Mouse (Mus musculus) kidney, postnatal 0 days (tissue): ENCODE data around the gene Slc13a2. TPM values are rescaled to one million over a fixed set of nuclear protein-coding genes. Genes with fewer than 3 reads are reported as not detected.

Source experiments
- ATAC-seq: fragments of 200-750 bp; cut with Nextera tagmentation; replicated peaks from 2 replicates; pipeline ENCODE4 v1.8.0; 2017; ENCODE audit warnings: low read depth, moderate number of reproducible peaks, moderate TSS enrichment, moderate library complexity; ENCODE audit not compliant: low FRiP score
- DNase-seq: peaks from one replicate; pipeline ENCODE4 v3.0.0-alpha.2; 2016; ENCODE audit warnings: low spot score
- H3K27ac ChIP-seq: fragments of 300-500 bp; sonication (generic); 2 replicates; pipeline ENCODE4 v1.5.1; 2014; ENCODE audit warnings: mild to moderate bottlenecking
- H3K27me3 ChIP-seq: fragments of 300-500 bp; sonication (generic); 2 replicates; pipeline ENCODE4 v1.6.1; 2014; ENCODE audit warnings: low read length, mixed read lengths; ENCODE audit not compliant: insufficient read depth
- H3K36me3 ChIP-seq: fragments of 300-500 bp; sonication (generic); 2 replicates; pipeline ENCODE4 v1.6.1; 2014; ENCODE audit warnings: low read length, mixed read lengths; ENCODE audit not compliant: insufficient read depth
- H3K4me1 ChIP-seq: fragments of 300-500 bp; sonication (generic); replicated peaks from 2 replicates; pipeline ENCODE4 v1.6.1; 2014; ENCODE audit warnings: antibody characterized with exemption, low read length, mixed read lengths; ENCODE audit not compliant: insufficient read depth
- H3K4me2 ChIP-seq: fragments of 300-500 bp; sonication (generic); 2 replicates; pipeline ENCODE4 v1.6.1; 2014; ENCODE audit warnings: mild to moderate bottlenecking, low read length, moderate library complexity, mixed read lengths
- H3K4me3 ChIP-seq: fragments of 300-500 bp; sonication (generic); replicated peaks from 2 replicates; pipeline ENCODE4 v1.5.1; 2014; ENCODE audit warnings: low read depth, low read length
- H3K9ac ChIP-seq: fragments of 300-500 bp; sonication (generic); 2 replicates; pipeline ENCODE4 v1.6.1; 2014; ENCODE audit warnings: low read depth, low read length
- H3K9me3 ChIP-seq: fragments of 300-500 bp; sonication (generic); replicated peaks from 2 replicates; pipeline ENCODE4 v1.6.1; 2016; ENCODE audit warnings: low read length, inconsistent platforms, mixed read lengths
- CTCF ChIP-seq: IDR thresholded peaks from 2 replicates; pipeline ENCODE4 v1.5.1; 2016; ENCODE audit warnings: antibody characterized with exemption, low read depth, mild to moderate bottlenecking, moderate library complexity
- WGBS: fragments of 180-500 bp; shearing (Covaris S2); extraction: QIAGEN DNeasy Blood & Tissue Kit; methylation state at CpG from one replicate; pipeline ENCODE4 v1.1.7; 2014; 5-methylcytosine and 5-hydroxymethylcytosine counted together
- polyA plus RNA-seq: library from polyadenylated mRNA; unstranded; fragments of >200 nt; fragmentation: Nextera tagmentation; extraction: Ambion mirVana; gene quantifications from 2 replicates; pipeline ENCODE4 v1.2.1, GENCODE M21; 2015

Gene Slc13a2
- polyA plus RNA-seq, 1 experiment from 2014 or later, result 6.6 TPM

DNA sequence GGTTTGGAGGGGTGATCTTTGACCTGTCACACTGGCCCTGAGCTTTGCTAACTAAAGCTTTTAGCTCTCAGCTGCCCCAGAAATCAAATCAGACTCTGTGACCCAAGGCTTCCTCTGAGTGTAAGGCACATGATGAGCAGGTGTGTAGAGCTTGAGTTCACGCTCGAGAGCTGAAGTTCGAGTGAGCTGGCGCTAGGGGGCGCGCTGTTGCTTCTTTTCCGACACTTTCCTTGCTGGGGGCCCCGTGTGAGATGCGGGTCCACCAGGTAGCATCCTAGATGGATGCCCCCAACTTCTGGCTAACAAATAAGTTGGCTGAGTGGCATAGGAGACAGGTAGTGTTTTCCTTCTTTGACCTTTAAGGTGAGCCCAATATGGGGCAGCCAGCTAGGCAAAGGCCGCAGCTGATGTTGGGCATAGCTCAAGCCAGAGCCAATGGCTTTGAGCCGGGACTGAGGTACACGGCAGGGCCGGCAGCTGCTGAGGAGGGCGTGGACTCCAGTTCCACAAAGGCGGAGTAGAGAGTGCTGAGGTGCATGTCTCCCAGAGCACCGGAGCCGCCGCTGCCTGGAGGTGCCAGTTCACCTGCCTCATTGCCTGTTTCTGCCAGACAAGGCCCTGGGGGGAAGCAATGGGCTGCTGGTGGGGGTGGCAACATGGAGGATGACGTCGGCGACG lies 63.5 kb downstream of the Slc13a2 start:
- Histone ChIP-seq H3K27me3 (no peaks in the 10 kb centered on the region), H3K4me3 (no peak overlapping the region), H3K36me3 (no peaks in the 10 kb centered on the region), H3K4me2 (no peak overlapping the region), H3K9ac (no peak overlapping the region), H3K9me3 (no peaks in the 10 kb centered on the region), H3K27ac (no peak overlapping the region), H3K4me1 (0 out of 2 replicates have a peak, but pooled peaks cover 5% of the 10 kb centered on the region)
- 19% methylated on average over 22 of the region's 22 CpGs for WGBS
- peak; percentile 69 for TF ChIP-seq CTCF
- ATAC-seq (no peak), DNase-seq (peak; percentile 42)

DNA sequence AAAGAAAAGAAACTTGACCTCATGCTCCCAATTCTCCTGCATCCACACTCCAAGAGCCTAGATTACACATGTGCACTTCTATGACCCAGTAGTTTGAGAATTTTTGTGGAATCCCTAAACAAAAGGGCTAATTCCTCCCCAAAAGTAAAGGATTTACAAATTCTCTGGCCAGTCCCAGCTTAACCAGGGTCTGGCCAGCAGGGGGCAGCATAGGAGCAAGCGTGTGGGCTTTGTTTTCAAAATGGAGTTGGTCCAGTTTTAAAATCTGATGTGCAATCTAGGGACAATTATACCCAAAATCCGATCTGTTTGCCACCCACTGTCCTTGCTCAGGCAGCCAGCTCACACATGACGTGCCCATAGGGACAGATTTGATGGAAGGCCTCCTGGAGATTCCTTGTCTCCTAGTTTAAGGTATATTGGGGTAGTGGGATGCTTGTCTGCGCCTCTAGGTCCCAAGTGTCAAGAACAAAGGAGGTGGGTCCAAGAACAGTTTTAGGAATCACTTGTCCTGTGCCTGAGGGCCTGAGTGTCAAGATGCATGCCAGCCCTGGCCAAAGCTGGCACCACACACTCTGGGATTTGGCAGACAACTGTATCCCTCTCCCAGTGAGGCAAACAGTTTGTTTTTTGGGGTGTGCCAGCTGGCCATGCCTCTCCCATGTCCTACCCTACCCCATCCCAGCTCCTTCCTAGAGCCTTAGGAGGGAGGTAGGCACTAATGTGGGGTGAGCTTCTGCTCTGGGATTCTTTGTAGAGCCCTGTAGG lies 66.4 kb downstream of the Slc13a2 start:
- H3K4me2 ChIP-seq, result no peak overlapping the region
- WGBS, result 37% methylated on average over 4 of the region's 4 CpGs
- DNase-seq, result peak; percentile 70
- H3K27me3 ChIP-seq, result no peaks in the 10 kb centered on the region
- no peak overlapping the region for H3K9ac ChIP-seq
- ATAC-seq, result no peak
- H3K36me3 ChIP-seq, result no peaks in the 10 kb centered on the region
- H3K4me3 ChIP-seq, result no peak overlapping the region
- H3K9me3 ChIP-seq, result no peaks in the 10 kb centered on the region
- H3K27ac ChIP-seq, result no peak overlapping the region
- TF ChIP-seq CTCF, result peak; percentile 93
- H3K4me1 ChIP-seq, result no peaks in the 10 kb centered on the region

DNA sequence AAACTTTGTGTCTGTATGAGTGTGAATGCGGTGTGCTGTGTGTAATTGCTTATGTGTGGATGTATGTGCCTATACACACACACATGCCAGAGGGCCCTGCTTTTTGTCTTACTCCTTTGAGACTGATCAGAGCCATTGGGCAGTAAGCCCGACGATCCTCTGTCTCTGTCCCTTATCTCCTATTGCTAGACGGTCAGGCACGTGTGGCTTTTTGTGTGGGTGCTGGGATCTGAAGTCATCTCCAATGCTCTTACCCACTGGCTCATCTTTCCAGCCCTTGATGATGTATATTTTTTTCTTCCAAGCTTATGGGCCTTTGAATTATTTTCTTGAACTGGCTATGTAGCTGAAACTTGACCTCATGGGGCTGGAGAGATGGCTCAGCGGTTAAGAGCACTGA lies 67.1 kb downstream of the Slc13a2 start:
- Histone ChIP-seq H3K9me3 (no peaks in the 10 kb centered on the region), H3K4me3 (no peak overlapping the region), H3K4me1 (no peaks in the 10 kb centered on the region), H3K36me3 (no peaks in the 10 kb centered on the region), H3K27me3 (no peaks in the 10 kb centered on the region), H3K9ac (no peak overlapping the region), H3K4me2 (no peak overlapping the region), H3K27ac (no peak overlapping the region)
- TF ChIP-seq CTCF, result no peak
- ATAC-seq, result no peak
- DNase-seq, result no peak
- WGBS, result 87% methylated on average over 6 of the region's 6 CpGs

DNA sequence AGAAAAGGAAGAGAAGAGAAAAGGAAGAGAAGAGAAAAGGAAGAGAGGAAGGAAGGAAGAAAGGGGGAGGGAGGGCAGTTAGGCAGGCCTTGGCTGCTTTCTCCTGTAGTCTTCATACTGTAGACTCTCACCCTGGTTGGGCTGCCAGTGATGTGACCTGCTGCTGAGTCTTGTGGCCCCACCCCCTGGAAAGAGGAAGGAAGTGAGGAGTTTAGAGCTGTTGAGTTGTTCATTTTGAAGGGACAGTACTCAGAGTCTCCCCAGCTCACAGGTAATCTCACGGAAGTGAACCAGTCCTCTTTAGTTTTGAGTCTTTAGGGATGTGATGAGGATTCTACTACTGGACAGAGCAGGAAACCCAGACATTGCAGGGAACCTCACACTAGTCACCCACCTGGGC lies 68.9 kb downstream of the Slc13a2 start:
- no peak for DNase-seq
- 85% methylated on average over 1 of the region's 1 CpGs for WGBS
- TF ChIP-seq CTCF, result no peak
- H3K9me3 ChIP-seq, result no peaks in the 10 kb centered on the region
- no peak for ATAC-seq
- H3K27ac ChIP-seq, result no peak overlapping the region
- no peak overlapping the region for H3K4me2 ChIP-seq
- no peaks in the 10 kb centered on the region for H3K27me3 ChIP-seq
- H3K4me1 ChIP-seq, result no peaks in the 10 kb centered on the region
- H3K9ac ChIP-seq, result no peak overlapping the region
- H3K4me3 ChIP-seq, result no peak overlapping the region
- 0 out of 2 replicates have a peak, but pooled peaks cover 3% of the 10 kb centered on the region for H3K36me3 ChIP-seq

DNA sequence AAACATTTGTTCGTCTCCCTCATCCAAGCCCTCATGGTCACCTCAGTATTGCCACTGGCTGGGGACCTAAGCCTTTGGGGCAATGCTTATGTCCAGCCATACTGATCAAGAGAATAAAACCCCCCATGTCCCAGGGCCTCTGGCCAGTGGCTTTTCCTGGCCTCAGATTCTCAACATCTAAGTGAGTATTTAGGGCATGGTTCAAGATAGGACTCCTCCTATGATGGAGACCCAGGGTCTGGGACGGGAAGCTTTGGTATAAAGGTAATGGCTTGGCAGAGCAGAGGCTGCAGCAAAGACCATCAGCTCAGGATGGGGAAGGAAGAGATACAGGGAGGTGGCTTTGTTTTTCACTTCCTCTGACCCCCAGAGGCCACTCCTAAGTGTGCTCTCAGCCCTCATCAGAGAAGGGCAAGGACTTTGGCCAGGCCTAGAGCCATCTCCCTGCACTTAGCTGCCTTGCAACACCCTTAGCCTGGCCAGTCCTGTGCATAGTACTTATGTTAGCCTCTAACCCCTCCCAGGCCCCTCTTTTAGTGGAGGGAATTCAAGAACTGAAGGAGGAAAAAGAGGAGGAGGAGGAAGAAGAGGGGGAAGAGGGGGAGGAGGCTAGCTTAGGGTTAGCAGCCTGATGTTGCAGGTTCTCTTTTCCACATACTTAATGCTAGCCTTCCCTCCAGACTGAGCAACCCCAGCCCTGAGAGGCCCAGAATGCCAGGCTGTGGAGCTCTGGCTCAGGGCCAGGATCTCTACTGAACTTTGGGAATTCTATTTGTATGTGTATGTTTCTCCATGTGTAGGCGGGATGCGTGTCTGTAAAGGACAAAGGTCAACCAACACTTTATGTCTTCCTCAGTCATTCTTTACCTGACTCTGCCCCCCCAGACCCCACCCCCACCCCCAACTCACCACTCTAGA lies 72.3 kb downstream of the Slc13a2 start:
- Histone ChIP-seq H3K27ac (0 out of 2 replicates have a peak overlapping the region, but pooled peaks have one; percentile 1), H3K9ac (no peak overlapping the region), H3K4me3 (no peak overlapping the region), H3K4me2 (no peak overlapping the region), H3K27me3 (no peaks in the 10 kb centered on the region), H3K9me3 (no peaks in the 10 kb centered on the region), H3K36me3 (0 out of 2 replicates have a peak, but pooled peaks cover 3% of the 10 kb centered on the region), H3K4me1 (peaks cover 4% of the 10 kb centered on the region; the same call in 1 of the 2 replicates)
- 66% methylated on average over 4 of the region's 4 CpGs for WGBS
- DNase-seq (no peak), ATAC-seq (no peak)
- no peak for TF ChIP-seq CTCF

DNA sequence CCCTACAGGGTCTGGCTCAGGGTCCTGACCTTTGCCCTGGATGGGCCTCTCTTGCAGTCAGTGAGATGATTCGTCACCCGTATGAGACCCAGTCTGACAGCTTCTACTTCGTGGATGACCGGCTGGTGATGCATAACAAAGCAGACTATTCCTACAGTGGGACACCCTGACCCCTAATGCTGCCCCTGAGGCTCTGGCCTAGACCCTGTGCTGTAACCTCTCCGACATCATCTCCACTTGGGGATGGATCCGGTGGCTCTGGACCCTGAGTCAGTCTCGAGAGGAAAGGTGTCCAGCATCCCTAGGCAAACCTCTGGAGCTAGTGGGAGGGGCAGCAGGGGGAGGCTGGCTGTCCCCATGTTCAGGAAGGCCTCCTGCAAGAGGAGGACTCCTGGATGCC lies 73.5 kb downstream of the Slc13a2 start:
- H3K9me3 ChIP-seq, result no peaks in the 10 kb centered on the region
- no peak overlapping the region for H3K9ac ChIP-seq
- no peak overlapping the region for H3K4me3 ChIP-seq
- no peak for TF ChIP-seq CTCF
- no peak overlapping the region for H3K27ac ChIP-seq
- no peak for ATAC-seq
- 0 out of 2 replicates have a peak, but pooled peaks cover 3% of the 10 kb centered on the region for H3K36me3 ChIP-seq
- DNase-seq, result no peak
- H3K27me3 ChIP-seq, result no peaks in the 10 kb centered on the region
- 48% methylated on average over 7 of the region's 7 CpGs for WGBS
- peaks cover 11% of the 10 kb centered on the region; the same call in 1 of the 2 replicates for H3K4me1 ChIP-seq
- no peak overlapping the region for H3K4me2 ChIP-seq
